8 mouse cellular contexts compared by ENCODE assay signal in the genomic region with DNA sequence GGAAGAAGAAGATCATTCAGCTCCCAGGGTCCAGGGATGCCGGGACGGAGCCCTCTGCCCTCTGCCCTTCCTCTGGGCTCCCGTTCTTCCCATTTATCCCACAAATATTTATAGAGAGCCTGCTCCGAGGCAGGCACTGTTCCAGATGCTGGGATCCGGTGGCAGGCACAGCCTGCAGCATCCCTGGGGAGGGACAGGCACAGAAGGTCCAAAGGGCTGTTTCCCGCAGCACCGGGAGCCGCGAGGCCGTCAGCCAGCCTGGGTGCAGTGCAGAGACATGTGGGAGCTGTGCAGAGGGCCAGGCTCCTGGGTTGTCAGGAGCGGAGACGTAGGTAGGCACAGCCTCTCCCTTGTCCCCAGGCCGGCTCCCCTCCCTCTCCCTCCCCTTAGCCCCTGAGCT. TPM values are rescaled to one million over a fixed set of nuclear protein-coding genes. Genes with fewer than 3 reads are reported as not detected.
A peak's percentile ranks its signal among the peaks of the same experiment; 100 is the strongest.
DNase-seq lines count a peak whose midpoint lies in the region; ATAC-seq and TF ChIP-seq lines count a peak whose summit lies in the region.

No protein-coding gene starts in this region.

- 58% methylated on average over 13 of the region's 13 CpGs for WGBS in liver, embryonic 13.5 days (ENCODE audit: insufficient replicate concordance)
- 61% methylated on average over 13 of the region's 13 CpGs for WGBS in liver, embryonic 12.5 days (ENCODE audit: insufficient replicate concordance)
- 50% methylated on average over 13 of the region's 13 CpGs for WGBS in heart, postnatal 0 days
- 19% methylated on average over 13 of the region's 13 CpGs for WGBS in limb, embryonic 13.5 days
- WGBS in stomach, embryonic 14.5 days: 13% methylated on average over 13 of the region's 13 CpGs

- H3K4me3 ChIP-seq in liver, embryonic 13.5 days (replicated peaks): no peak overlapping the region
- H3K4me3 ChIP-seq in liver, embryonic 12.5 days: no peak overlapping the region
- H3K4me3 ChIP-seq in heart, postnatal 0 days (ENCODE audit: low read depth, low read length): 0 out of 2 replicates have a peak overlapping the region, but pooled peaks have one; percentile 8
- peak overlapping the region; percentile 73 for H3K4me3 ChIP-seq in limb, embryonic 13.5 days
- H3K4me3 ChIP-seq in stomach, embryonic 14.5 days (ENCODE audit: low read depth, low read length): peak overlapping the region; percentile 65

- no peak for DNase-seq in liver, embryonic 13.5 days
- no peak for DNase-seq in heart, postnatal 0 days (ENCODE audit: low spot score)
- no peak for DNase-seq in urinary bladder, postnatal 10 days (ENCODE audit: low spot score)
- no peak for DNase-seq in frontal cortex, postnatal 25 days (ENCODE audit: low spot score in 2 of 2)

- no peak overlapping the region for H3K27ac ChIP-seq in liver, embryonic 13.5 days
- H3K27ac ChIP-seq in liver, embryonic 12.5 days: no peak overlapping the region
- no peak overlapping the region for H3K27ac ChIP-seq in heart, postnatal 0 days (ENCODE audit: low read depth)
- H3K27ac ChIP-seq in limb, embryonic 13.5 days: peak overlapping the region; percentile 6; the same call in 1 of the 2 replicates
- H3K27ac ChIP-seq in stomach, embryonic 14.5 days (ENCODE audit: low read length): no peak overlapping the region; the same call in 1 of the 2 replicates

- H3K9ac ChIP-seq in liver, embryonic 13.5 days: no peak overlapping the region
- H3K9ac ChIP-seq in liver, embryonic 12.5 days: no peak overlapping the region
- no peak overlapping the region for H3K9ac ChIP-seq in heart, postnatal 0 days (replicated peaks; ENCODE audit: low read depth, low read length)
- H3K9ac ChIP-seq in limb, embryonic 13.5 days: peak overlapping the region; percentile 87
- peak overlapping the region; percentile 25; the same call in 1 of the 2 replicates for H3K9ac ChIP-seq in stomach, embryonic 14.5 days (replicated peaks; ENCODE audit: low read depth, low read length)

- H3K4me1 ChIP-seq in liver, embryonic 13.5 days (replicated peaks): peaks cover 51% of the 10 kb centered on the region
- peaks cover 38% of the 10 kb centered on the region for H3K4me1 ChIP-seq in liver, embryonic 12.5 days
- peaks cover 53% of the 10 kb centered on the region for H3K4me1 ChIP-seq in heart, postnatal 0 days (ENCODE audit: control insufficient read depth, insufficient read depth)
- peaks cover 67% of the 10 kb centered on the region for H3K4me1 ChIP-seq in limb, embryonic 13.5 days
- H3K4me1 ChIP-seq in stomach, embryonic 14.5 days (ENCODE audit: control insufficient read depth, insufficient read depth, low read length): peaks cover 54% of the 10 kb centered on the region

- H3K4me2 ChIP-seq in liver, embryonic 13.5 days: peak overlapping the region; percentile 34; the same call in 1 of the 2 replicates
- no peak overlapping the region; the same call in 1 of the 2 replicates for H3K4me2 ChIP-seq in liver, embryonic 12.5 days
- peak overlapping the region; percentile 97 for H3K4me2 ChIP-seq in heart, postnatal 0 days (ENCODE audit: low read depth, low read length)
- peak overlapping the region; percentile 98 for H3K4me2 ChIP-seq in limb, embryonic 13.5 days (replicated peaks)
- peak overlapping the region; percentile 96 for H3K4me2 ChIP-seq in stomach, embryonic 14.5 days (replicated peaks; ENCODE audit: low read depth, low read length)

- no peak for ATAC-seq in liver, embryonic 13.5 days (ENCODE audit: low read depth)
- ATAC-seq in liver, embryonic 12.5 days: no peak
- ATAC-seq in heart, postnatal 0 days (ENCODE audit: insufficient read depth, low read depth): no peak
- no peak for ATAC-seq in limb, embryonic 13.5 days (ENCODE audit: low FRiP score, low read depth)
- no peak for ATAC-seq in stomach, embryonic 14.5 days (ENCODE audit: insufficient number of reproducible peaks, insufficient read depth, low FRiP score, low read depth)
- no peak for ATAC-seq in frontal cortex, adult (ENCODE audit: low TSS enrichment)

- no peaks in the 10 kb centered on the region for H3K36me3 ChIP-seq in liver, embryonic 13.5 days
- H3K36me3 ChIP-seq in liver, embryonic 12.5 days: 0 out of 2 replicates have a peak, but pooled peaks cover 2% of the 10 kb centered on the region
- no peaks in the 10 kb centered on the region for H3K36me3 ChIP-seq in heart, postnatal 0 days (replicated peaks; ENCODE audit: control insufficient read depth, insufficient read depth, low read length)
- H3K36me3 ChIP-seq in limb, embryonic 13.5 days: peaks cover 28% of the 10 kb centered on the region
- H3K36me3 ChIP-seq in stomach, embryonic 14.5 days (ENCODE audit: control insufficient read depth, insufficient read depth, low read length): no peaks in the 10 kb centered on the region

- H3K27me3 ChIP-seq in liver, embryonic 13.5 days: peaks cover 60% of the 10 kb centered on the region
- peaks cover 61% of the 10 kb centered on the region for H3K27me3 ChIP-seq in liver, embryonic 12.5 days (replicated peaks)
- H3K27me3 ChIP-seq in heart, postnatal 0 days (ENCODE audit: control insufficient read depth, insufficient read depth, low read length): peaks cover 7% of the 10 kb centered on the region; the same call in 1 of the 2 replicates
- H3K27me3 ChIP-seq in limb, embryonic 13.5 days: 0 out of 2 replicates have a peak, but pooled peaks cover 4% of the 10 kb centered on the region
- no peaks in the 10 kb centered on the region for H3K27me3 ChIP-seq in stomach, embryonic 14.5 days (ENCODE audit: control insufficient read depth, insufficient read depth, low read length)

- no peaks in the 10 kb centered on the region for H3K9me3 ChIP-seq in liver, embryonic 13.5 days (replicated peaks)
- no peaks in the 10 kb centered on the region for H3K9me3 ChIP-seq in liver, embryonic 12.5 days (replicated peaks)
- no peaks in the 10 kb centered on the region for H3K9me3 ChIP-seq in heart, postnatal 0 days (replicated peaks; ENCODE audit: control insufficient read depth, low read length)
- H3K9me3 ChIP-seq in limb, embryonic 13.5 days: no peaks in the 10 kb centered on the region
- peaks cover 1% of the 10 kb centered on the region; the same call in 1 of the 2 replicates for H3K9me3 ChIP-seq in stomach, embryonic 14.5 days (ENCODE audit: control insufficient read depth, low read depth, low read length)

- no peak for TF ChIP-seq EP300 in heart, postnatal 0 days (IDR thresholded peaks at IDR 0.05; ENCODE audit: low read depth)

- no peak for TF ChIP-seq CTCF in heart, postnatal 0 days (IDR thresholded peaks at IDR 0.05; ENCODE audit: low read depth)

RNA-seq across cellular contexts. Expression of gene Gse1, which starts 4.7 kb away (rescaled TPM):
- 8.3 and 9.6 TPM in 2 replicates for polyA plus RNA-seq in liver, embryonic 13.5 days (2015; fragmentation: Nextera tagmentation; extraction: Ambion mirVana)
- polyA plus RNA-seq in liver, embryonic 12.5 days (2016; fragmentation: Nextera tagmentation; extraction: Ambion mirVana): 14.5 and 15.9 TPM in 2 replicates
- 18.7 and 30.8 TPM in 2 replicates for total RNA-seq in heart, postnatal 0 days (2014; rRNA removed; ENCODE audit: low replicate concordance)
- polyA plus RNA-seq in heart, postnatal 0 days (2015; fragmentation: Nextera tagmentation; extraction: Ambion mirVana): 4.1 and 5.4 TPM in 2 replicates
- polyA plus RNA-seq in limb, embryonic 13.5 days (2015; fragmentation: Nextera tagmentation; extraction: Ambion mirVana): 6.9 and 7.1 TPM in 2 replicates
- 11.1 and 11.6 TPM in 2 replicates for polyA plus RNA-seq in stomach, embryonic 14.5 days (2014; fragmentation: Nextera tagmentation; extraction: Ambion mirVana)

RNA-seq across cellular contexts. Expression of gene Fam92b, which starts 55.6 kb away (rescaled TPM):
- not detected in 2 replicates for polyA plus RNA-seq in liver, embryonic 13.5 days (2015; fragmentation: Nextera tagmentation; extraction: Ambion mirVana)
- polyA plus RNA-seq in liver, embryonic 12.5 days (2016; fragmentation: Nextera tagmentation; extraction: Ambion mirVana): not detected in 2 replicates
- not detected in 2 replicates for total RNA-seq in heart, postnatal 0 days (2014; rRNA removed; ENCODE audit: low replicate concordance)
- 0.44 TPM in 1 of 2 replicates, not detected in the other for polyA plus RNA-seq in heart, postnatal 0 days (2015; fragmentation: Nextera tagmentation; extraction: Ambion mirVana)
- not detected in 2 replicates for polyA plus RNA-seq in limb, embryonic 13.5 days (2015; fragmentation: Nextera tagmentation; extraction: Ambion mirVana)
- polyA plus RNA-seq in stomach, embryonic 14.5 days (2014; fragmentation: Nextera tagmentation; extraction: Ambion mirVana): 1.2 and 2.0 TPM in 2 replicates

Comparison
In these comparisons a context has a peak if more than half of its experiments do, and no peak if none do; other contexts are left out.
1. H3K4me3 ChIP-seq: peak in heart, postnatal 0 days (single experiment), limb, embryonic 13.5 days (single experiment) and stomach, embryonic 14.5 days (single experiment); none in liver, embryonic 13.5 days (single experiment) and liver, embryonic 12.5 days (single experiment).
2. H3K9ac ChIP-seq: peak in limb, embryonic 13.5 days (single experiment) and stomach, embryonic 14.5 days (single experiment); none in liver, embryonic 13.5 days (single experiment), liver, embryonic 12.5 days (single experiment) and heart, postnatal 0 days (single experiment).